Mouse (Mus musculus): ENCODE measurements around the gene Fam25c.

- no peak for TF ChIP-seq CTCF (IDR thresholded peaks at IDR 0.05; ENCODE audit: control insufficient read depth, insufficient read depth, insufficient replicate concordance, low read depth, low read length)
- TF ChIP-seq POLR2A (IDR thresholded peaks at IDR 0.05; ENCODE audit: control insufficient read depth, low read depth, low read length): no peak
These were observed 10.9 kb downstream of the Fam25c start for GRCm38 (mm10) chr14:34344361-34344760.

Data from testis, adult 2 months (tissue).